Mouse (Mus musculus) E14TG2a.4 (cell line): ENCODE results near the gene Sema6d.

Experiments used
- H3K27me3 ChIP-seq: 2 replicates; pipeline ENCODE4 v1.6.1; 2014; ENCODE audit warnings: low read length, control low read depth; ENCODE audit not compliant: insufficient read depth
- H3K36me3 ChIP-seq: 2 replicates; pipeline ENCODE4 v1.6.1; 2014; ENCODE audit warnings: low read length, control low read depth; ENCODE audit not compliant: insufficient read depth
- H3K4me1 ChIP-seq: replicated peaks from 2 replicates; pipeline ENCODE4 v1.6.1; 2014; ENCODE audit warnings: low read depth, low read length, control low read depth
- H3K4me3 ChIP-seq: replicated peaks from 2 replicates; pipeline ENCODE4 v1.5.1; 2014; ENCODE audit warnings: mild to moderate bottlenecking, low read length
- H3K9me3 ChIP-seq: 2 replicates; pipeline ENCODE4 v1.6.1; 2014; ENCODE audit warnings: low read length, control low read depth
- CTCF ChIP-seq: conservative IDR thresholded peaks from 2 replicates; pipeline ENCODE4 v1.5.1; 2014; ENCODE audit warnings: low read length
- NANOG ChIP-seq: IDR thresholded peaks from 2 replicates; pipeline ENCODE4 v1.6.1; 2014; ENCODE audit warnings: borderline replicate concordance, low read length, mixed read lengths
- POU5F1 ChIP-seq: IDR thresholded peaks from 2 replicates; pipeline ENCODE4 v1.6.1; 2014; ENCODE audit warnings: low read length, borderline replicate concordance

Sema6d gene

GRCm38 (mm10) chr2:124620470-124620869 lies 530.7 kb downstream of the Sema6d start:
- TF ChIP-seq POU5F1: no peak
- Histone ChIP-seq H3K27me3 (0 out of 2 replicates have a peak, but pooled peaks cover 2% of the 10 kb centered on the region), H3K9me3 (peaks cover 5% of the 10 kb centered on the region), H3K36me3 (no peaks in the 10 kb centered on the region), H3K4me1 (no peaks in the 10 kb centered on the region), H3K4me3 (no peak overlapping the region)

GRCm38 (mm10) chr2:124621972-124622621 lies 532.3 kb downstream of the Sema6d start:
- TF ChIP-seq NANOG: no peak
- Histone ChIP-seq H3K9me3 (no peaks in the 10 kb centered on the region), H3K4me3 (no peak overlapping the region), H3K4me1 (no peaks in the 10 kb centered on the region), H3K27me3 (0 out of 2 replicates have a peak, but pooled peaks cover 2% of the 10 kb centered on the region), H3K36me3 (no peaks in the 10 kb centered on the region)

- H3K9me3 ChIP-seq: no peaks in the 10 kb centered on the region
- H3K4me3 ChIP-seq: no peak overlapping the region
- H3K27me3 ChIP-seq: 0 out of 2 replicates have a peak, but pooled peaks cover 2% of the 10 kb centered on the region
- no peak for TF ChIP-seq CTCF
- no peak for TF ChIP-seq NANOG
- no peak for TF ChIP-seq POU5F1
- H3K36me3 ChIP-seq: no peaks in the 10 kb centered on the region
- H3K4me1 ChIP-seq: no peaks in the 10 kb centered on the region
Measured at GRCm38 (mm10) chr2:124624247-124624929, 534.6 kb downstream of the Sema6d start.

- Histone ChIP-seq H3K36me3 (no peaks in the 10 kb centered on the region), H3K4me3 (no peak overlapping the region), H3K9me3 (no peaks in the 10 kb centered on the region), H3K4me1 (no peaks in the 10 kb centered on the region), H3K27me3 (no peaks in the 10 kb centered on the region)
- no peak for TF ChIP-seq POU5F1
- TF ChIP-seq NANOG: no peak
- TF ChIP-seq CTCF: no peak
Measured at GRCm38 (mm10) chr2:124626425-124626824, 536.7 kb downstream of the Sema6d start.

GRCm38 (mm10) chr2:124627664-124628063 lies 537.9 kb downstream of the Sema6d start:
- no peaks in the 10 kb centered on the region for H3K4me1 ChIP-seq
- H3K36me3 ChIP-seq: no peaks in the 10 kb centered on the region
- H3K9me3 ChIP-seq: no peaks in the 10 kb centered on the region
- H3K27me3 ChIP-seq: no peaks in the 10 kb centered on the region
- TF ChIP-seq NANOG (no peak), POU5F1 (no peak), CTCF (no peak)
- no peak overlapping the region for H3K4me3 ChIP-seq

GRCm38 (mm10) chr2:124628701-124629100 lies 538.9 kb downstream of the Sema6d start:
- no peak overlapping the region for H3K4me3 ChIP-seq
- H3K4me1 ChIP-seq: no peaks in the 10 kb centered on the region
- no peaks in the 10 kb centered on the region for H3K36me3 ChIP-seq
- 0 out of 2 replicates have a peak, but pooled peaks cover under 1% of the 10 kb centered on the region for H3K27me3 ChIP-seq
- TF ChIP-seq CTCF (no peak), NANOG (no peak), POU5F1 (no peak)
- H3K9me3 ChIP-seq: no peaks in the 10 kb centered on the region

GRCm38 (mm10) chr2:124634400-124634998 lies 544.7 kb downstream of the Sema6d start:
- H3K4me1 ChIP-seq: peaks cover 18% of the 10 kb centered on the region
- H3K36me3 ChIP-seq: no peaks in the 10 kb centered on the region
- peaks cover 27% of the 10 kb centered on the region for H3K27me3 ChIP-seq
- peaks cover 6% of the 10 kb centered on the region; the same call in 1 of the 2 replicates for H3K9me3 ChIP-seq
- TF ChIP-seq NANOG: no peak
- no peak for TF ChIP-seq CTCF
- TF ChIP-seq POU5F1: no peak
- no peak overlapping the region for H3K4me3 ChIP-seq

GRCm38 (mm10) chr2:124635271-124635865 lies 545.6 kb downstream of the Sema6d start:
- peaks cover 20% of the 10 kb centered on the region for H3K4me1 ChIP-seq
- H3K36me3 ChIP-seq: no peaks in the 10 kb centered on the region
- H3K27me3 ChIP-seq: peaks cover 31% of the 10 kb centered on the region
- H3K9me3 ChIP-seq: peaks cover 6% of the 10 kb centered on the region; the same call in 1 of the 2 replicates
- no peak overlapping the region for H3K4me3 ChIP-seq
- TF ChIP-seq NANOG (no peak), POU5F1 (no peak), CTCF (no peak)
